Mouse (Mus musculus) myocyte (in vitro differentiated cells): ENCODE measurements around the gene Cd1d1.

Source experiments
- E2F4 ChIP-seq: IDR thresholded peaks from one replicate; pipeline ENCODE4 v1.6.1; 2011; ENCODE audit warnings: mild to moderate bottlenecking, control low read depth, moderate library complexity; ENCODE audit not compliant: insufficient read depth
- MYOG ChIP-seq, 3 experiments: IDR thresholded peaks; one replicate each; pipeline ENCODE4 v1.6.1; 2011; ENCODE audit warnings: control low read depth in 2 of 3, low read depth in 2 of 3, mild to moderate bottlenecking in 2 of 3; ENCODE audit not compliant: insufficient read length in 2 of 3, control insufficient read depth in 1 of 3, insufficient read depth in 1 of 3
- POLR2A ChIP-seq: IDR thresholded peaks from one replicate; pipeline ENCODE4 v1.6.1; 2011; ENCODE audit warnings: low read depth, mild to moderate bottlenecking, control low read depth, moderate library complexity; ENCODE audit not compliant: insufficient read length

GRCm38 (mm10) chr3:87017001-87017400 is 17.8 kb upstream of the Cd1d1 start:
- no peak for TF ChIP-seq E2F4
- TF ChIP-seq MYOG (IDR thresholded peaks at IDR 0.05; ENCODE audit: control insufficient read depth in 1 of 3, insufficient read depth in 1 of 3, insufficient read length in 2 of 3, low read depth in 2 of 3): no peak
- no peak for TF ChIP-seq POLR2A
